Mouse (Mus musculus): ENCODE data around the gene Onecut3.

The Onecut3 gene

DNA sequence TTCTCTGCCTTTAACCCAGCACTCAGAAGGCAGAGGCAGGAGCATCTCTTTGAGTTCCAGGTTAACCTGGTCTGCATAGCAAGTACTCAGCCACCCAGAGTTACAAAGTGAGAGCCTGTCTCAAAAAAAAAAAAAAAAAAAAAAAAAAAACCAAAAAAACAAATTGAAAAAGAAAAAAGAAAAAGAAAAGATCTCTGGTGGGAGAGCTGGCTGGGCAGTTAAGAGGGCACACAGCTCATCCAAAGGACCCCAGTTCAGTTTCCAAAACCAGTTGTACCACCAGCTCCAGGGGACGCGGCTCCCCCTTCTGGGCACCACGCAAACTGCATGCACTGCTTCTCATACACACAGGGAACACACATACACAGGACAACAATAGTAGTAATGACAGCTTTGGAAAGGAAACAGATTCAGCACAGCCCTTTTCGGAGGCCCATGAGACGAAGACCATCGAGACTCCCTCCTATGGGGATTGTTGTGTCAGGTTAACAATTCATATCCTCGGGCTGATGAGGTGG, 7.7 kb upstream of the Onecut3 start:
- TF ChIP-seq GATA4 (IDR thresholded peaks at IDR 0.05; ENCODE audit: insufficient replicate concordance, low read length) = no peak

DNA sequence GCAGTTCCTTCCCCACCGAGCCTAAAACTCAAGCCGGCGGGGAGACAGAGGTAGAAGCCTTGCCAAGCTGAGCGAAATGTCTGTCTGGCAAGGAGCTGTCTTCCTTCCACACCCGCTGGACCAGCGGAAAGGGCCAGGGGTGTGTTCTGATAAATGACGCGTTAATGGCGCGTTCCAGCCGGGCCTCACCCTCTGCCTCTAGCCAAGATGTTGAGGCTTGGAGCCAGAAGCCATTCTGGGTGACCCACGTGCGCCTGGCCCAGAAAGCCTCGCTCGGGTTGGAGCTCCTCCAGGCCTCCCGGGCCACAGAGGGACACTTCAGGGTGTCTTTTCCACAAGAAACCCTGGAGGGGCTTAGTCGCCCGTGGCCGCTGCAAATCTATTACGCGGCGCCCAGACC, 4.6 kb upstream of the Onecut3 start:
- no peak for TF ChIP-seq GATA4 (IDR thresholded peaks at IDR 0.05; ENCODE audit: insufficient replicate concordance, low read length)

GRCm38 (mm10) chr10:80495901-80496300, 1.3 kb downstream of the Onecut3 start:
- TF ChIP-seq GATA4 (IDR thresholded peaks at IDR 0.05; ENCODE audit: insufficient replicate concordance, low read length) = no peak

GRCm38 (mm10) chr10:80496421-80496820, 1.8 kb downstream of the Onecut3 start:
- TF ChIP-seq GATA4 (IDR thresholded peaks at IDR 0.05; ENCODE audit: insufficient replicate concordance, low read length) = no peak

GRCm38 (mm10) chr10:80502291-80502690, 7.7 kb downstream of the Onecut3 start:
- no peak for TF ChIP-seq GATA4 (IDR thresholded peaks at IDR 0.05; ENCODE audit: insufficient replicate concordance, low read length)

DNA sequence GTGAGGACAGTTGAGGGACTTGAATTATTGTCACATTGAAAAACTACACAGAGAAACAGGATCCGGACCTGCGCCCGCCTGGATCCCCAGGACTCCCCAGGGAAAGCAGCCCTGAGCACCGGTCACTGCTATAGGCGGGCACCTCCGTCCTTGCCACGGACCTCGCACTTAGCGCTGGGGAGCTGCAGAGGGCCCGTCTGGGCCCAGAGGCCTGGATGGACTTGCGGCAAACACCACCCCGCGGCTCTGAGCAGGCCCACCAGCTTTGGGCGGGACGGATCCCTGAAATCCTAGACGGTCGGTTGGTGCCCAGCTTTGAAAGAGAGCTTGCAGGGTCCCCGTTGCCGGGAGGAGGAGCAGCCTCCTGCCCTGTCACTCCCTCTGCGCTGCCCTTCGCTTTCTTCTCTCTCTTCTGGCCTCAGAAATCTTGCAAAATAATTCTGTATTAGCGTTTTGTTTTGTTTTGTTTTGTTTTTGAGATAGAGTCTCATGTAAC, 8.2 kb downstream of the Onecut3 start:
- TF ChIP-seq GATA4 (IDR thresholded peaks at IDR 0.05; ENCODE audit: insufficient replicate concordance, low read length) = no peak

GRCm38 (mm10) chr10:80503599-80504220, 9.1 kb downstream of the Onecut3 start:
- TF ChIP-seq GATA4 (IDR thresholded peaks at IDR 0.05; ENCODE audit: insufficient replicate concordance, low read length) = no peak; the same call in 1 of the 2 replicates

DNA sequence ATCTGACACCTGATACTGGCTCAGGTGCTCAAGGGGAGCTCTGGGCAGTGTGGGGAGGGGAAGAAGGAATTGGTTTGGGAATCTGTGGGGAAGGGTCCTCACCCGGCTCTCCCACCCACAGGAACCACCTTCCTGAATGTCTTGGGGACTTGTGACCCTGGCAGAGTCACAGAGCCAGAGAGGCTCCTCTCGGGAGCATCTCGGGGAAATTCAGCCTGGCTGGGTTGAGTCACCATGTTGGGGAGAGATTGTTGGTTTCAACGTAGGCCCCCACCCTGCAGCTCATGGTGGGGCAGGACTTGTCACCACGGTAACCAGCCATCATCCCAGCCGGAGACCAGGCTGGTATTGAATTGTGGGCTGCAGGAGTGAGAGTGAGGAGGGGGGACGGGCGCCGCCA, 10.1 kb downstream of the Onecut3 start:
- no peak for TF ChIP-seq GATA4 (IDR thresholded peaks at IDR 0.05; ENCODE audit: insufficient replicate concordance, low read length)

DNA sequence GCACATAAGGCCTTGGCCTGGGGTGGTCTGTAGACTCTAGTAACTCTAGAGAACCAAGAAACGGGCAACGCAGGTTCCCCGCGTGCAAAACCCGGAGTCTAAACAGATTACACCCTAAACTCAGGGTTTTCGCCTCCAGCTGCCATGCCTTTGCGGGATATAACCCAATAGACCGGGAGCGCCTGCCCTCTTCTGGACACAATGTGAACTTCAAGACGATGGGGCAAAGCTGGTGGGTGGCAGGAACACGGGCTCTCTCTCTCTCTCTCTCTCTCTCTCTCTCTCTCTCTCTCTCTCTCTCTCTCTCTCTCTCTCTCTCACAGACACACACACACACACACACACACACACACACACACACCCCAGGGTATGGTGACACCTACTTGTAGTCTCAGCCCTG, 11.6 kb downstream of the Onecut3 start:
- TF ChIP-seq GATA4 (IDR thresholded peaks at IDR 0.05; ENCODE audit: insufficient replicate concordance, low read length) = no peak

- no peak for TF ChIP-seq GATA4 (IDR thresholded peaks at IDR 0.05; ENCODE audit: insufficient replicate concordance, low read length)
These were observed 15.0 kb downstream of the Onecut3 start for GRCm38 (mm10) chr10:80509412-80510272.

- TF ChIP-seq GATA4 (IDR thresholded peaks at IDR 0.05; ENCODE audit: insufficient replicate concordance, low read length) = no peak
These were observed 15.6 kb downstream of the Onecut3 start for GRCm38 (mm10) chr10:80510273-80510660.

GRCm38 (mm10) chr10:80513739-80514138, 19.1 kb downstream of the Onecut3 start:
- no peak for TF ChIP-seq GATA4 (IDR thresholded peaks at IDR 0.05; ENCODE audit: insufficient replicate concordance, low read length)

GRCm38 (mm10) chr10:80519287-80519686, 24.7 kb downstream of the Onecut3 start:
- TF ChIP-seq GATA4 (IDR thresholded peaks at IDR 0.05; ENCODE audit: insufficient replicate concordance, low read length) = no peak

GRCm38 (mm10) chr10:80523299-80523698, 28.7 kb downstream of the Onecut3 start:
- TF ChIP-seq GATA4 (IDR thresholded peaks at IDR 0.05; ENCODE audit: insufficient replicate concordance, low read length) = no peak

DNA sequence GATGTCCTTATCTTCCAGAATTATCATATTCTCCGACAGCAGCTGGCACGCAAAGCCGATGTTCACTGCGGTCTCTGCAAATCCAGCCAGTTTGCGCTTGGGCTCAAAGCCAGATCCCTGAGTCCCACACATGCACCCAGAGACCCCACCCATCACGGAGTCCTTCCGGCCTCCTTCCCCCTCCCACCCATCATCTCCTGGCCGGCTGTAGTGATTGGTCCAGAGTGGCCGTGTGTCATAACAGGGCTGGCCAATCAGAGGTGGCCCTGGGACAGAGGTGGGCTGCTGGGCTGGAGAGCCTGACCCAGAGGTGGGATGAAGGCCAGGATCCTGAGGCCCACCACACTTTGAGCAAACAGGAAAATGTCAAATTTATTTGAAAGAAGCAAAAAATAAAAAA, 31.5 kb downstream of the Onecut3 start:
- no peak for TF ChIP-seq GATA4 (IDR thresholded peaks at IDR 0.05; ENCODE audit: insufficient replicate concordance, low read length)

GRCm38 (mm10) chr10:80532783-80533182, 38.1 kb downstream of the Onecut3 start:
- no peak for TF ChIP-seq GATA4 (IDR thresholded peaks at IDR 0.05; ENCODE audit: insufficient replicate concordance, low read length)
